Mouse (Mus musculus): Measurements from ENCODE around the gene March10. TPM values are rescaled to one million over a fixed set of nuclear protein-coding genes. Genes with fewer than 3 reads are reported as not detected.
A peak's percentile ranks its signal among the peaks of the same experiment; 100 is the strongest.

March10 gene
- polyA plus RNA-seq, 1 experiment from 2014 or later, result not detected

GRCm38 (mm10) chr11:105374526-105375175, 81.9 kb downstream of the March10 start:
- DNase-seq (ENCODE audit: low spot score), result no peak
- no peaks in the 10 kb centered on the region for H3K9me3 ChIP-seq (replicated peaks)
- H3K36me3 ChIP-seq, result no peaks in the 10 kb centered on the region
- no peaks in the 10 kb centered on the region for H3K27me3 ChIP-seq (ENCODE audit: low read depth, poor library complexity, severe bottlenecking)
- no peak overlapping the region for H3K4me3 ChIP-seq
- 74% methylated on average over 10 of the region's 10 CpGs for WGBS
- peaks cover 12% of the 10 kb centered on the region; the same call in 1 of the 2 replicates for H3K4me1 ChIP-seq
- H3K27ac ChIP-seq, result no peak overlapping the region

GRCm38 (mm10) chr11:105373881-105374280, 82.7 kb downstream of the March10 start:
- H3K27ac ChIP-seq, result no peak overlapping the region
- WGBS, result 82% methylated on average over 8 of the region's 8 CpGs
- H3K4me3 ChIP-seq, result no peak overlapping the region

GRCm38 (mm10) chr11:105371818-105372217, 84.7 kb downstream of the March10 start:
- Histone ChIP-seq H3K27me3 (ENCODE audit: low read depth, poor library complexity, severe bottlenecking) (no peaks in the 10 kb centered on the region), H3K4me1 (peaks cover 12% of the 10 kb centered on the region; the same call in 1 of the 2 replicates), H3K36me3 (no peaks in the 10 kb centered on the region), H3K9me3 (replicated peaks) (no peaks in the 10 kb centered on the region), H3K27ac (no peak overlapping the region), H3K4me3 (no peak overlapping the region)
- WGBS, result 79% methylated on average over 9 of the region's 9 CpGs
- DNase-seq (ENCODE audit: low spot score), result no peak

More at GRCm38 (mm10) chr11:105373881-105374280, 82.7 kb downstream of the March10 start:
- DNase-seq (ENCODE audit: low spot score), result no peak
- no peaks in the 10 kb centered on the region for H3K27me3 ChIP-seq (ENCODE audit: low read depth, poor library complexity, severe bottlenecking)
- no peaks in the 10 kb centered on the region for H3K9me3 ChIP-seq (replicated peaks)
- no peaks in the 10 kb centered on the region for H3K36me3 ChIP-seq
- peaks cover 12% of the 10 kb centered on the region; the same call in 1 of the 2 replicates for H3K4me1 ChIP-seq

GRCm38 (mm10) chr11:105369526-105370386, 86.8 kb downstream of the March10 start:
- H3K9me3 ChIP-seq (replicated peaks), result no peaks in the 10 kb centered on the region
- WGBS, result 90% methylated on average over 13 of the region's 13 CpGs
- peaks cover 21% of the 10 kb centered on the region for H3K4me1 ChIP-seq

GRCm38 (mm10) chr11:105368833-105369232, 87.7 kb downstream of the March10 start:
- no peak for DNase-seq (ENCODE audit: low spot score)
- peaks cover 23% of the 10 kb centered on the region for H3K4me1 ChIP-seq
- no peak overlapping the region for H3K27ac ChIP-seq
- H3K27me3 ChIP-seq (ENCODE audit: low read depth, poor library complexity, severe bottlenecking), result 0 out of 2 replicates have a peak, but pooled peaks cover 13% of the 10 kb centered on the region
- 90% methylated on average over 5 of the region's 5 CpGs for WGBS
- no peaks in the 10 kb centered on the region for H3K36me3 ChIP-seq
- no peaks in the 10 kb centered on the region for H3K9me3 ChIP-seq (replicated peaks)
- no peak overlapping the region for H3K4me3 ChIP-seq

More at GRCm38 (mm10) chr11:105369526-105370386, 86.8 kb downstream of the March10 start:
- no peak for DNase-seq (ENCODE audit: low spot score)
- Histone ChIP-seq H3K27ac (no peak overlapping the region), H3K36me3 (no peaks in the 10 kb centered on the region), H3K4me3 (no peak overlapping the region), H3K27me3 (ENCODE audit: low read depth, poor library complexity, severe bottlenecking) (0 out of 2 replicates have a peak, but pooled peaks cover 4% of the 10 kb centered on the region)

GRCm38 (mm10) chr11:105367163-105367562, 89.4 kb downstream of the March10 start:
- WGBS, result 91% methylated on average over 3 of the region's 3 CpGs
- H3K4me3 ChIP-seq, result no peak overlapping the region
- H3K36me3 ChIP-seq, result no peaks in the 10 kb centered on the region
- H3K9me3 ChIP-seq (replicated peaks), result no peaks in the 10 kb centered on the region
- H3K4me1 ChIP-seq, result peaks cover 31% of the 10 kb centered on the region
- DNase-seq (ENCODE audit: low spot score), result no peak
- H3K27ac ChIP-seq, result no peak overlapping the region
- H3K27me3 ChIP-seq (ENCODE audit: low read depth, poor library complexity, severe bottlenecking), result peaks cover 19% of the 10 kb centered on the region

GRCm38 (mm10) chr11:105366051-105366450, 90.5 kb downstream of the March10 start:
- Histone ChIP-seq H3K27ac (no peak overlapping the region), H3K4me1 (peaks cover 31% of the 10 kb centered on the region), H3K36me3 (no peaks in the 10 kb centered on the region), H3K9me3 (replicated peaks) (no peaks in the 10 kb centered on the region), H3K4me3 (no peak overlapping the region), H3K27me3 (ENCODE audit: low read depth, poor library complexity, severe bottlenecking) (peaks cover 29% of the 10 kb centered on the region)
- 86% methylated on average over 4 of the region's 4 CpGs for WGBS
- DNase-seq (ENCODE audit: low spot score), result no peak

GRCm38 (mm10) chr11:105365611-105366010, 90.9 kb downstream of the March10 start:
- H3K9me3 ChIP-seq (replicated peaks), result no peaks in the 10 kb centered on the region
- H3K27me3 ChIP-seq (ENCODE audit: low read depth, poor library complexity, severe bottlenecking), result peaks cover 29% of the 10 kb centered on the region
- no peak overlapping the region for H3K27ac ChIP-seq
- H3K36me3 ChIP-seq, result no peaks in the 10 kb centered on the region
- DNase-seq (ENCODE audit: low spot score), result no peak
- H3K4me1 ChIP-seq, result peaks cover 31% of the 10 kb centered on the region
- WGBS, result 81% methylated on average over 3 of the region's 3 CpGs
- H3K4me3 ChIP-seq, result no peak overlapping the region

GRCm38 (mm10) chr11:105364386-105365065, 92.0 kb downstream of the March10 start:
- DNase-seq (ENCODE audit: low spot score), result no peak
- Histone ChIP-seq H3K27me3 (ENCODE audit: low read depth, poor library complexity, severe bottlenecking) (peaks cover 29% of the 10 kb centered on the region), H3K27ac (0 out of 2 replicates have a peak overlapping the region, but pooled peaks have one; percentile 31), H3K9me3 (replicated peaks) (no peaks in the 10 kb centered on the region), H3K36me3 (no peaks in the 10 kb centered on the region), H3K4me1 (peaks cover 34% of the 10 kb centered on the region), H3K4me3 (no peak overlapping the region)
- 36% methylated on average over 12 of the region's 12 CpGs for WGBS

GRCm38 (mm10) chr11:105363598-105364385, 92.7 kb downstream of the March10 start:
- H3K36me3 ChIP-seq, result no peaks in the 10 kb centered on the region

GRCm38 (mm10) chr11:105362946-105363597, 93.5 kb downstream of the March10 start:
- 2% methylated on average over 40 of the region's 40 CpGs for whole genome bisulfite sequencing
- Histone ChIP-seq H3K27me3 (ENCODE audit: low read depth, poor library complexity, severe bottlenecking) (peaks cover 29% of the 10 kb centered on the region), H3K36me3 (no peaks in the 10 kb centered on the region), H3K27ac (peak overlapping the region; percentile 61), H3K4me1 (peaks cover 40% of the 10 kb centered on the region), H3K9me3 (replicated peaks) (no peaks in the 10 kb centered on the region), H3K4me3 (peak overlapping the region; percentile 57)
- DNase-seq (ENCODE audit: low spot score), result peak; percentile 89

More at GRCm38 (mm10) chr11:105363598-105364385, 92.7 kb downstream of the March10 start:
- 53% methylated on average over 12 of the region's 12 CpGs for WGBS
- peak overlapping the region; percentile 57 for H3K4me3 ChIP-seq
- H3K9me3 ChIP-seq (replicated peaks), result no peaks in the 10 kb centered on the region
- H3K27ac ChIP-seq, result peak overlapping the region; percentile 61; the same call in 1 of the 2 replicates
- peaks cover 29% of the 10 kb centered on the region for H3K27me3 ChIP-seq (ENCODE audit: low read depth, poor library complexity, severe bottlenecking)
- peaks cover 40% of the 10 kb centered on the region for H3K4me1 ChIP-seq
- DNase-seq (ENCODE audit: low spot score), result no peak
